Mouse (Mus musculus) ES-E14 (cell line): ENCODE data around the gene Wdr75. TPM values are rescaled to one million over a fixed set of nuclear protein-coding genes. Genes with fewer than 3 reads are reported as not detected.

Experiments used
- DNase-seq: peaks from one replicate; pipeline ENCODE4 v3.0.0-alpha.2; 2013; ENCODE audit warnings: low read depth, low spot score
- H3K27ac ChIP-seq: 2 replicates; pipeline ENCODE4 v1.5.1; 2012; ENCODE audit warnings: low read depth, mild to moderate bottlenecking, low read length, moderate library complexity, mixed read lengths; ENCODE audit not compliant: poor library complexity, insufficient read depth, severe bottlenecking
- H3K36me3 ChIP-seq: 2 replicates; pipeline ENCODE4 v1.6.1; 2012; ENCODE audit warnings: mild to moderate bottlenecking, low read length, moderate library complexity, mixed read lengths; ENCODE audit not compliant: control insufficient read depth, poor library complexity, insufficient read depth, severe bottlenecking
- H3K4me1 ChIP-seq, 2 experiments: fragments of 150-350 bp in 1 of 2; sonication (generic) in 1 of 2; 2 replicates each; pipeline ENCODE4 v1.6.1; 2012; ENCODE audit warnings: low read length in 2 of 2, mild to moderate bottlenecking in 1 of 2, mixed read lengths in 1 of 2; ENCODE audit not compliant: control insufficient read depth in 2 of 2, insufficient read depth in 2 of 2, poor library complexity in 1 of 2
- H3K4me3 ChIP-seq, 2 experiments: fragments of 150-350 bp in 1 of 2; sonication (generic) in 1 of 2; 2 replicates each; pipeline ENCODE4 v1.5.1; 2012; ENCODE audit warnings: low read length in 2 of 2, low read depth in 1 of 2, mild to moderate bottlenecking in 1 of 2, mixed read lengths in 1 of 2; ENCODE audit not compliant: insufficient read depth in 1 of 2, poor library complexity in 1 of 2, severe bottlenecking in 1 of 2
- H3K9ac ChIP-seq: 2 replicates; pipeline ENCODE4 v1.6.1; 2012; ENCODE audit warnings: low read depth, mild to moderate bottlenecking, low read length, mixed read lengths; ENCODE audit not compliant: poor library complexity, insufficient read depth, severe bottlenecking
- H3K9me3 ChIP-seq: fragments of 150-350 bp; sonication (generic); 2 replicates; pipeline ENCODE4 v1.6.1; 2012; ENCODE audit warnings: low read depth, mild to moderate bottlenecking, low read length; ENCODE audit not compliant: control insufficient read depth, insufficient read depth
- CHD2 ChIP-seq: IDR thresholded peaks from 2 replicates; pipeline ENCODE4 v1.6.1; 2014; ENCODE audit warnings: mild to moderate bottlenecking, low read depth, low read length, inconsistent platforms
- HCFC1 ChIP-seq: IDR thresholded peaks from 2 replicates; pipeline ENCODE4 v1.6.1; 2012; ENCODE audit warnings: low read length, inconsistent platforms, borderline replicate concordance; ENCODE audit not compliant: insufficient read depth
- MAFK ChIP-seq: IDR thresholded peaks from 2 replicates; pipeline ENCODE4 v1.6.1; 2014; ENCODE audit warnings: mild to moderate bottlenecking, low read depth, low read length, inconsistent platforms; ENCODE audit not compliant: insufficient read depth
- ZC3H11A ChIP-seq: IDR thresholded peaks from 2 replicates; pipeline ENCODE4 v1.6.1; 2012; ENCODE audit warnings: low read depth, mild to moderate bottlenecking, inconsistent platforms, low read length, borderline replicate concordance
- ZNF384 ChIP-seq: IDR thresholded peaks from 2 replicates; pipeline ENCODE4 v1.6.1; 2012; ENCODE audit warnings: low read depth, low read length, inconsistent platforms
- in situ Hi-C, 2 experiments: fragments of 600-800 bp; cut with MboI; formaldehyde crosslinking; loops; one replicate each; pipeline ENCODE4 v1.15.1; 2025; ENCODE audit warnings: low sequenced_read_pairs in 2 of 2, inconsistent platforms in 1 of 2; ENCODE audit not compliant: unreplicated experiment in 2 of 2
- total RNA-seq: library from RNA; depleted of rRNA; stranded (reverse); fragments of 300-350 nt; gene quantifications from 2 replicates; pipeline ENCODE4 v1.2.3, GENCODE M21; 2012

Wdr75 gene
- total RNA-seq, 1 experiment: 128 TPM

DNA sequence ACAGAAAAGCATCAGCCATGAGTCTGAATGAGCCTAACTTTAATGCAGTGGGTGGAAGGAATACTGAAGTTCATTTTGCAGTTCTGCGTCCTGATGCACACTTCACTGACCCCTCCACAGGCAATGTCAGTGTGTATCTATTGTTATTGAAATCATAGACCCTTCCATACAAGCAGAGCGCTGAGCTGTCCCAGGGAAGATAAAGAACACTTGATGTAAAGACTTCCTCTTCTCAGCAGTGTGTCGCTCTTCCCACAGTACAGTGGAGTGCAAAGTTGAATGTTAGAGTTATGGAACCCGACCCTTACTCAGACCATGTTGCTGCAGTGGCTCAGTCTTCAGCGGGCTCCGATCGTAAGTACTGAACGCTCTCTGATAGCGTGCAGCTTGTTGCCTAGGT, 23.6 kb downstream of the Wdr75 start:
- no peaks in the 10 kb centered on the region for H3K9me3 ChIP-seq
- TF ChIP-seq MAFK (no peak), HCFC1 (no peak), ZC3H11A (no peak), ZNF384 (no peak), CHD2 (no peak)
- H3K27ac ChIP-seq: no peak overlapping the region
- no peak for DNase-seq
- in situ Hi-C loops: loop anchor here in 1 of 2 experiments (25.0 kb wide), 1 partner anchor 1019 kb away; no protein-coding TSS in a partner anchor
- no peaks in the 10 kb centered on the region; a peak in 1 of 4 replicates for H3K4me1 ChIP-seq
- no peak overlapping the region for H3K9ac ChIP-seq
- H3K4me3 ChIP-seq: no peak overlapping the region
- peaks cover 36% of the 10 kb centered on the region for H3K36me3 ChIP-seq

DNA sequence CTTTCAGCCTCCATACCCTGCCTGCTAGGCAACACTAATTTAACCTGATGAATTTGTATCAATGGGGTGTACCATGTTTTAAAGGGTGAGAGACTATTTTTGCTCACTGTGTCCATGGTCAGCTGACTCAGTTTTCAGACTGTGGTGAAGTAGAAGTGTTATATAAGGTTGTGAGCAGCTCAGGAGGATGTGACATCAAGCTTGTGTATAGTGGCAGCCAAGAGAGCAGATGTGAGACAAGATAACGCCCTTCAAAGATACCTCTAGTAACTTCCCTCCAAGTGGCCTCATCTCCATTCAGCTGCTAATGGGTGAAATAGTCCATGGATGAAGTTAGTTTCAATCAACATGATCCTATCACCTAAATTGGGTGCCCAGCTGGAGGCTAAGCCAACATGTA, 29.5 kb downstream of the Wdr75 start:
- in situ Hi-C loops: loop anchor here in 1 of 2 experiments (10.0 to 25.0 kb wide), 2 partner anchors 190 to 1013 kb away; no protein-coding TSS in a partner anchor
- no peak for DNase-seq
- H3K9me3 ChIP-seq: no peaks in the 10 kb centered on the region
- H3K36me3 ChIP-seq: peaks cover 14% of the 10 kb centered on the region
- TF ChIP-seq MAFK (no peak), HCFC1 (no peak), ZNF384 (no peak), ZC3H11A (no peak), CHD2 (no peak)
- peaks cover 3% of the 10 kb centered on the region in 2 experiments; a peak in 1 of 4 replicates for H3K4me1 ChIP-seq
- no peak overlapping the region for H3K27ac ChIP-seq
- no peak overlapping the region for H3K9ac ChIP-seq
- H3K4me3 ChIP-seq: no peak overlapping the region

DNA sequence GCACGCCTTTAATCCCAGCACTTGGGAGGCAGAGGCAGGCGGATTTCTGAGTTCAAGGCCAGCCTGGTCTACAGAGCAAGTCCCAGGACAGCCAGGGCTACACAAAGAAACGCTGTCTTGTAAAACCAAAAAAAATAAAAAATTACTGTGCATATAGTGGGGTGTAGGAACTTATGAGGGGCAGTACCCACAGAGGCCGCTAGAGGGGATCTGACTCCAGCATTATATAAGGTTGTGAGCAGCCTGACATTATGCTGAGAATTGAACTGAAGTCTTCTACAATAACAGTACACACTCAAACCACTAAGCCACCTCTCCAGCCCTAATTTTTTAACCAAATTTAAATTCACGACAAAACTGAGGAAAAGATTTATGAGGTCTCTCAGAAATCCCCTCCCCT, 30.2 kb downstream of the Wdr75 start:
- H3K36me3 ChIP-seq: peaks cover 11% of the 10 kb centered on the region

DNA sequence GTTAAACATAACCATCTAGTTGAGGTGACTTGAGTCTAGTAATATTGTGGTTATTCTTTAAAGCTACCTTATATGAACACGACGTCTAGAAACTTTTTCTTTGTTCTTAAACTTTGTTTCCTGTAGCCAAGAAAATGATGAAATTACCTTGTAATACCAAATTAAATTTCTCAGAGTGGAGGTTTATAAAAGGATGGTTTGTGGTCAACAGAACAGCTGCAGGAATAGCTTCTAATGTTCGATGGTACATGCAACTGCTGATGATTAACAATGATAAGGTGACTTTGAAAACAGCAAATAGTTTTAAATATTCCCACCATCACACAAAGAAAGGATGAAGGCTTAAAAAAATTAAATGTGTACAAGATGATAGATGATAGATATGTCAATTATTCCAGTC, 30.7 kb downstream of the Wdr75 start:
- in situ Hi-C loops: loop anchor here in 1 of 2 experiments (10.0 kb wide), 1 partner anchor 189 kb away; no protein-coding TSS in a partner anchor
- peaks cover 11% of the 10 kb centered on the region for H3K36me3 ChIP-seq
- TF ChIP-seq ZC3H11A (no peak), ZNF384 (no peak), MAFK (no peak), HCFC1 (no peak), CHD2 (no peak)
- no peak overlapping the region for H3K9ac ChIP-seq
- DNase-seq: no peak
- H3K9me3 ChIP-seq: no peaks in the 10 kb centered on the region
- H3K27ac ChIP-seq: no peak overlapping the region
- no peak overlapping the region for H3K4me3 ChIP-seq
- peaks cover 3% of the 10 kb centered on the region in 2 experiments; a peak in 1 of 4 replicates for H3K4me1 ChIP-seq

More for the DNA sequence above, 30.2 kb downstream of the Wdr75 start:
- H3K4me1 ChIP-seq: peaks cover 3% of the 10 kb centered on the region in 2 experiments; a peak in 1 of 4 replicates
- H3K9ac ChIP-seq: no peak overlapping the region
- no peak overlapping the region for H3K27ac ChIP-seq
- peak; percentile 45 for DNase-seq
- in situ Hi-C loops: loop anchor here in 1 of 2 experiments (10.0 kb wide), 1 partner anchor 190 kb away; no protein-coding TSS in a partner anchor
- TF ChIP-seq MAFK (no peak), ZC3H11A (0 out of 2 replicates have a peak, but pooled peaks have one; percentile 47), HCFC1 (no peak)
- no peaks in the 10 kb centered on the region for H3K9me3 ChIP-seq
- no peak overlapping the region for H3K4me3 ChIP-seq

DNA sequence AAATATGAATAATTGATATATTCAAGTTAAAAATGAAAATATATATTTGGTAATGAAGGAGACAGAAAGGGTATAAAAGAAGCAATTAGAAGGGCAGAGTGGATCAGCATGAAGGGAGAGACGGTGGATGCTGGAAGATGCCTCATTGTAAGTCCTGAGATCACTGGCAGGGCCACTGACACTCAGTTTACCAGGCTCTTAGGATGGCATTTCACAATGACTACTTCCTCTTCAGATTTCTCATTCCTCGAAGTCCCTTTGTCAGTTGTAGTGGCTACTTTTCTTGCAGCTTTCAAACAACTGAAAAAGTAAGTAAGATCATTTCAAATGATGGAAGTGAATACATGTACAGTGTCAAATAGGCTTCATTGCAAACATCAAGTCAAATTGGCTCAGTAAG, 31.2 kb downstream of the Wdr75 start:
- TF ChIP-seq ZNF384 (no peak), ZC3H11A (no peak), MAFK (no peak)
- in situ Hi-C loops: loop anchor here in 1 of 2 experiments (10.0 kb wide), 1 partner anchor 189 kb away; no protein-coding TSS in a partner anchor
- Histone ChIP-seq H3K9me3 (no peaks in the 10 kb centered on the region), H3K27ac (no peak overlapping the region), H3K36me3 (peaks cover 8% of the 10 kb centered on the region), H3K9ac (no peak overlapping the region), H3K4me1 (peaks cover 3% of the 10 kb centered on the region in 2 experiments; a peak in 1 of 4 replicates), H3K4me3 (no peak overlapping the region)
- no peak for DNase-seq
